Mouse (Mus musculus) frontal cortex, postnatal 10 days (tissue): ENCODE measurements around the gene Casp1.

ENCODE experiments used
- DNase-seq, 2 experiments: peaks; one replicate each; pipeline ENCODE4 v3.0.0; 2022; ENCODE audit warnings: low spot score in 2 of 2, mixed read lengths in 1 of 2

The Casp1 gene

GRCm38 (mm10) chr9:5298329-5299131 is at the start of gene Casp1:
Casp1 (plus strand) TSS chr9:5298517.
- no peak for DNase-seq

DNA sequence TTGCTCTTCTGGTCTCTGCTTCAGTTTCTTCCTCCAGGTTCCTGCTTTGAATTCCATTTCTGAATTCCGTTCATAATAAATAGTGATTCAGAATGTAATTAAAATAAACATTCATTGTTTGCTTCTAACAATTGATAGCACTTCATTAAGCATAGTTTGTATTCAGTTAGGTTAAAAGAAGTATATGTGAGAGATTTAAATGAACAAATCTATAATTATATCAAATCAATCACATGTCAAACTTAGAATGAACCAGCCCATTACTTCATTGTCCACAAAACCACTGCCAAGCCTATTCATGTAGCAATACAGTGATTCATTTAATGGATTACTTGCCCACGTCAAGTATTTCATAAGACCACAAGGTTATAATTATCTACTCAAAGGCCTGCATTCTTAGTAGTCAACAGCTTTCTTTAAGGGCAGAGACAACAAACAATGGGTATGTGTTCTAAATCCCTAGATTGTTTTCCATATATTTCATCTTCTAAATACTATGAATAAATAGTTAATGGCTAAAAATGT is 34.3 kb upstream of the Casp1 start:
- DNase-seq, result no peak

DNA sequence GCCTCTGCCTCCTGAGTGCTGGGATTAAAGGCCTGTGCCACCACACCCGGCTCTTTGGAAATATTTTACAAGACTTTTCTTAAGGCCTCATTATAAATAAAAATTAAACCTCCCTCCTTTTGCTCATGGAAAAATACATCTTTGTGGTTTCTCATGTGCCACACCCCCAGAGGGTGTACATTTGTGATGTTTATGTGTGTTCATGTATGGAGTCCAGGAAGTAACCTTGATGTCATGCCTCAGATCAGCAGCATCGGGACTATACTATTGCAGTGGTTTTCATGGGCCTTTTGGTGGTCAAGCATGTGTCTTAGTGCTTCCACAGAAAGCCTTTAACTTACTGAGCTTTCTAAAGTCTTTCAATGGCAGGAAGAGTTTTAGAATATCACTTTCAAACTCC is 28.0 kb upstream of the Casp1 start:
- DNase-seq, result no peak

GRCm38 (mm10) chr9:5270884-5271283 is 27.4 kb upstream of the Casp1 start:
- DNase-seq, result no peak

- no peak for DNase-seq
Observed at GRCm38 (mm10) chr9:5271334-5271845, 26.9 kb upstream of the Casp1 start.

- DNase-seq, result no peak
Observed at GRCm38 (mm10) chr9:5286071-5286470, 12.2 kb upstream of the Casp1 start.

DNA sequence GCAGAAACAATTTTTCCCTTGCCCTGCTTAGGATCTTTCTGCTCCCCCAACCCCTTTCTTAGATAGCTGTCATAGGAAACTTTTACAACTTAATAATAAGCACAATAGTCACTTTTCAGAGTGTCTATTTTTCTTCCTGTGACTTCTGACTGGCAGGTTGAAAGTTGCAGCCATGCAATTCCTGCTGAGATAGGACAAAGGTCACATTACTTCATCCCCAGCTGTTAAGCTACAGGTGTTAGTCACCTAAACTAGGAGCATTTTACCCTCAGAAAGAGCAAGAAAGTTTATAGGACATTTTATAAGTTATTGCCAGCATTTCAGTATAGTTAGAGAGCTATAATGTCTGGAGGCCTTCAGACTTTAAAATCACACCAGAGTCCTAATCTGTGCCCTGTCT is 11.7 kb upstream of the Casp1 start:
- DNase-seq, result no peak

DNA sequence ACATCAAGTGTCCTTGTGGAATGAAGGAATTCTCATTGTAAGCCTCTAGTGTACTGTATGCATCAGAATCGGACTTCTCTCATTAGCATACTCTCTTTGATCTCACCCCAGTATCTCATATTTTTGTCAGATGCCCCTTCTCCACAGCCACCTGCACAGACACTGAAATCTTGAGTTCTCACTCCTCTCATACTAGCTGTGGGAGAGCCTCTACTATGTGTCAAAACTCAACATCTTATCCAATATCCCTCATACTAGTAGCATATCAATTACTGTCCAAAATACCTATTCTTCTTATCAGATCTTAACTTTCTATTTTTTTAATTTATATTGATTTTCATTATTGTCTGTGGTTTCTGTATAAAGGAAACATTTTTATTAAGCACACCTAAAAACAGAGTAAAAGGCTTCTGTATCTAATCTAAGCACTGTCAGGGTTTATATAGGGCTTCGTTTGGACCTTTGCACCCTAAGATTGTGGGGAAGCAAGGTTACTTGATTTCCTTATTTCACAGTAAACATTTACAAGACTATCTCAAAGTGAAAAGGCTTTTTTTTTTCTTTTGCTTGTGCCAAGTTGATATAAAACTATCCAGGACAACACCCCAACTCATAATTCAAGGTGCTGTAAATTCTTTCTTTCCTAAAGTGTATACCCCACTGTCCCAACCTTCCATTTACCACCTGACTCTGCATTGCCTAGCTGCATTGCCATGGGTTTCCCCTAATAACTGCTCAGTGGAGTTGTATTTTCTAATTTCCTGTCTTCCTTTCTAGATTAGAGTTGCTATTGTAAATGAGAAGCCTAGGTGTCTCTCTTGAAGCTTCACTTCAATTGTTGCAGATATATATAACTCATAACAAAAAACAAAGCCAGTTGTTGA is 1.7 kb upstream of the Casp1 start:
- no peak for DNase-seq

- no peak for DNase-seq
Observed at GRCm38 (mm10) chr9:5299132-5299381, 740 bp downstream of the Casp1 start.

DNA sequence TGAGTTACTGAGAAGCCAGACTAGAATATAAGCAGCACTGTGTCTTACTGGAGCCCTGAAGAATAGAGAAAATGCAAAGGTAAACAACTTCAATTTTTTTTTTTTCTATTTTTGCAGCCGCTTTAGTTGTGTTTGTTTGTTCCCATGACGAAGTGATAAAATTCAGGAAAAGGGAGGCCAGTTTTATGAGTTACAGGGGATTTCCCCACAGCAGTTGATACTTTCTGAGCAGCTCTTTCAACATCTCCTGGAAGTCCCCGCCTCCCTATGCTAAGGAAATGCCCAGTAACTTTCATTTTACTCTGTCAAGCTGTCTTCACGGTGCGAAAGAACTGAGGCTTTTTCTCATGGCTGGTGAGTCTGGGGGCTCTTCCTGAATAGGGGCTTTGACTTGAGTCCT is 10.2 kb downstream of the Casp1 start, which contains the start of gene Casp4:
Casp4 (plus strand) TSS at position 268 of the 400 bp plus-strand sequence.
- DNase-seq, result no peak

DNA sequence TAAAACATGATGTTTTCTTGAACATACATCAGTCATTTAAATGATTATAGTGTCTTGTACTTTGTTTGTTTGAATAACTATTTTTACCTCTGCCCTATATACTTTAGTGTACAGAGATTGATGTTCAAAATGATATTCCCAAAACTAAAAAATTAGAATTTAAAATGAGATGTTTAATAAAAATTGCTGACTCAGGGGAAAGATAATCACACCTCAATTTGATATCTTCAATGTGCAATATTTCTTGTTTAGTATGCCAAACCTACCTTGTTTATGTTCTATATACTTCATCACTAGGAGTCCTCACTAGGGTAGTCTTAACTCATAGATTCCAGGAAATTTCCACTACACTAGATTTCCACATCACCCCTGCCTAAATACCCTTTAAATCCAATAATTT is 11.8 kb downstream of the Casp1 start:
- no peak for DNase-seq

DNA sequence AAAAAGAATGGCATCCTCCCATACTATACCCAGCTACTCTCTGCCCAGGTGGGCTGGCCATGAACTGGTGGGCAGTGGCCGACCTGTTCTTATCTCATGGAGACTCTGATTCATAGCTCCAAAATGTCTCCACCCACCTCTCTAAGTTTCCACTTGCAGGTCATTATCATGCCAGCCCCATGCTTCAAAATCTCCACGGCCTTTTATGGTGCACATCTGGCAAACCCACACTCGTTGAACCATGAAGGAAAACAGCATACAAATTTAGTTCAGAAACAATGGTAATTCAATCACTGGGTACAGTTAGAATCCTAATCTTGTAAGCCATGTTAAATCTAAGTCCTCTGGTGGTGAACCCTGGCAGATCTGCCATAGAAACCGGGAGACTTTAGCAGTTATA is 13.1 kb downstream of the Casp1 start:
- DNase-seq, result no peak

DNA sequence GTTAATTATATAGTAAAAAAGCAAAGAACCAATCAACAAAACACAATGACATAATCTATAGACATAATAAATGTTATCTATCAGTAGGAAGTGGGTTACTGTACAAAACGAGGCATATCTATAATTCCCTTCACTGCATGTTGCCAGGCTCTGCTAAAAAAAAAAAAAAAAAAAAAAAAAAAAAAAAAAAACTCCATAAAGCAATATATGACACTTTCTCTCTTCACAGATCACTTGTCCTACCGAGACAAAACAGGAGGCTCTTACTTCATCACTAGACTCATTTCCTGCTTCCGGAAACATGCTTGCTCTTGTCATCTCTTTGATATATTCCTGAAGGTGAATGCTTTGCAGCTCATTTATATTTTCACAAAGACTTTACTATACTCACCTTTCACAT is 29.9 kb downstream of the Casp1 start:
- DNase-seq, result no peak

- DNase-seq, result no peak
Observed at GRCm38 (mm10) chr9:5332441-5332840, 34.1 kb downstream of the Casp1 start.

DNA sequence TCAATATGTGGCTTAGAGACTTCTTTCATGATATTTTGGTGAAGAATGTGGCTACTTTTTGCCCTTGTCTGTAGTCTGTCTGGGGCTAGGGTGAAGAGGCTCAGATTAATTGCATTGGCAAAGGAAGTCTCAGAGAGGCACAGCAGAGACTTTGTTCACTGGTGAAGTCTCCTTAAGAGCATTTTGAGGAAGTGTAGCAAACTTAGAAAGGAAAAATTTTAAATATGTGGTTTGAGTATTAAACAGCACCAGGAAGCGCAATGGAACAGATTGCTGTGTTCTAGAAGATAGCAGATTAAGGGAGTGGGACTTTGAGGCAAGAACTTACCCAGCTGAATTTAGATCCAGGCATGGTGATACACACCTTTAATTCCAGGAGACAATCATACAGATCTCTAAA is 35.1 kb downstream of the Casp1 start:
- DNase-seq, result no peak

GRCm38 (mm10) chr9:5343092-5343491 is 44.8 kb downstream of the Casp1 start:
- DNase-seq, result no peak

- no peak for DNase-seq
Observed at GRCm38 (mm10) chr9:5344090-5344489, 45.8 kb downstream of the Casp1 start.

DNA sequence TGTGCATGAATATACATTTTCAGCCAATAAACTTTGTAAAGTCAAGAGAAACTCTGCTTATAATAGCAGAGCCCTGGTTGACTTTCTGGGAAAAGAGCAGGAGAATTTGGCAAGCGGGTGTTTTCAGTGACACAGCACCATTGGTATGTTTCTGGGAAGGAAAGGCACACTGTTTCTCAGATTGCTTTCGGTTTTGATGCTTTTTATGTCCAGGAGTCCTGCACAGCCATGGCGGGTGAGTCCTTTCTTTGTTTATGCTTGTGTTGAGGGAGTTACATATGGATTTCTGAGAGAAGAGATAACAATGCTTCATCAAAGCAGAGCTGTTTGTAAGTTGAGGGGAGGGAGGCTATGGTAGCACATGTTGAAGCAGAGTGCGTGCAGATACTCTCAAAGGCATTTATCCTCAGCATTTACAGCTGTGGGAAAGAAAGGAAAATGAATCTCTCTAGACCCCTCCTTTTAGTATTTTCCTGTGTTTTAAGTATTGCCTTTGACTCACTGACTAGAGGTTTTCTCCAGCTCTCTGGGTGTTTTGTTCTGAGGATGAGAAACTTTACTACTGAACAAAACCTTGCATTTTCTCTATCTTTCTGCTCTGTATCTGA is 47.1 kb downstream of the Casp1 start, which contains the start of gene Casp12:
Casp12 (plus strand) TSS at position 140 of the 608 bp plus-strand sequence.
- no peak for DNase-seq

- no peak for DNase-seq
Observed at GRCm38 (mm10) chr9:5347381-5347780, 49.1 kb downstream of the Casp1 start.

- DNase-seq, result no peak
Observed at GRCm38 (mm10) chr9:5353673-5354072, 55.4 kb downstream of the Casp1 start.

GRCm38 (mm10) chr9:5356801-5357200 is 58.5 kb downstream of the Casp1 start:
- DNase-seq, result no peak
